Mouse (Mus musculus) forebrain, embryonic 13.5 days (tissue): Measurements from ENCODE around the gene Lsm3. TPM values are rescaled to one million over a fixed set of nuclear protein-coding genes. Genes with fewer than 3 reads are reported as not detected.

ENCODE experiments used
- ATAC-seq: fragments of 200-750 bp; cut with Nextera tagmentation; 2 replicates; pipeline ENCODE4 v1.8.0; 2017
- H3K27ac ChIP-seq: fragments of 300-500 bp; sonication (generic); 2 replicates; pipeline ENCODE4 v1.5.1; 2015; ENCODE audit warnings: inconsistent platforms, mild to moderate bottlenecking, moderate library complexity
- H3K27me3 ChIP-seq: fragments of 300-500 bp; sonication (generic); 2 replicates; pipeline ENCODE4 v1.6.1; 2015; ENCODE audit warnings: mild to moderate bottlenecking, inconsistent platforms
- H3K36me3 ChIP-seq: fragments of 300-500 bp; sonication (generic); 2 replicates; pipeline ENCODE4 v1.6.1; 2015; ENCODE audit warnings: mild to moderate bottlenecking, inconsistent platforms; ENCODE audit not compliant: poor library complexity, severe bottlenecking
- H3K4me1 ChIP-seq: fragments of 300-500 bp; sonication (generic); 2 replicates; pipeline ENCODE4 v1.6.1; 2015; ENCODE audit warnings: inconsistent platforms
- H3K4me2 ChIP-seq: fragments of 300-500 bp; sonication (generic); 2 replicates; pipeline ENCODE4 v1.6.1; 2015; ENCODE audit warnings: inconsistent platforms, mild to moderate bottlenecking, moderate library complexity
- H3K4me3 ChIP-seq: fragments of 300-500 bp; sonication (generic); 2 replicates; pipeline ENCODE4 v1.5.1; 2015; ENCODE audit warnings: mild to moderate bottlenecking, inconsistent platforms
- H3K9ac ChIP-seq: fragments of 300-500 bp; sonication (generic); 2 replicates; pipeline ENCODE4 v1.6.1; 2015; ENCODE audit warnings: mild to moderate bottlenecking, inconsistent platforms
- H3K9me3 ChIP-seq: fragments of 300-500 bp; sonication (generic); replicated peaks from 2 replicates; pipeline ENCODE4 v1.6.1; 2016; ENCODE audit warnings: inconsistent platforms
- WGBS: fragments of 180-500 bp; shearing (Covaris S2); methylation state at CpG from one replicate; pipeline ENCODE4 v1.1.7; 2015; 5-methylcytosine and 5-hydroxymethylcytosine counted together
- polyA plus RNA-seq: library from polyadenylated mRNA; unstranded; fragments of >200 nt; fragmentation: Nextera tagmentation; extraction: Ambion mirVana; gene quantifications from 2 replicates; pipeline ENCODE4 v1.2.1, GENCODE M21; 2015

The Lsm3 gene
- polyA plus RNA-seq, 1 experiment from 2014 or later: 275 TPM

DNA sequence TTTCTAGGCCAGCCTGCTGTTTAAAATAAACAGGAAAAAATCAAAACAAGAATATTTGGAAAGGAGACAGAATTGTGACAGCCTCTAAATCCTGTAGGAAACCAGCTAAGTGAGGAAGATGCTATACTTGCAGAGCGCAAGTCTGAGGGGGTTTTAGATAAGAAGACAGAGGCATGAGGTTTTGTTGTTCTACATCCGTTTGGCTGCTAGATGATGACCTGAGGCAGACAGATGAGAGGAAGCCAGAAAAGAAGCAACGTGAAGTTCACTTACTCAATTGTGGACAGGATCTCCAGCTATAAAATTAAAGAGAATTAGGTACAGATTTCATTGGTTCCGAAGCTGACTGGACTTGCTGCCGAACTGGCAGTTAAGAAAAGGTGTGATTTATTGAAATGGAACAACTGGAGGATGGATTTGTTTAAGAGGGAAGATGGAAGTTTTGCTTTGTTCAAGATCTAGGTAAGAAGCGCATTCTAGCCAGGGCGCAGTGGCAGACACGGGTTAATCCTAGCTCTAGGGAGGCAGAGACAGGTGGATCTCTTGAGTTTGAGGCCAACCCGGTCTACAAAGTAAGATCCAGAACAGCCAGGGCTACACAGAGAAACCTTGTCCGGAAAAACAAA lies 878 bp upstream of the Lsm3 start:
- no peak; the same call in 1 of the 2 replicates for ATAC-seq
- Histone ChIP-seq H3K27me3 (no peaks in the 10 kb centered on the region), H3K27ac (no peak overlapping the region), H3K4me3 (peak overlapping the region; percentile 84), H3K9ac (peak overlapping the region; percentile 78), H3K36me3 (peaks cover 24% of the 10 kb centered on the region), H3K9me3 (no peaks in the 10 kb centered on the region), H3K4me2 (peak overlapping the region; percentile 86), H3K4me1 (peaks cover 18% of the 10 kb centered on the region)
- WGBS: 40% methylated on average over 10 of the region's 10 CpGs

DNA sequence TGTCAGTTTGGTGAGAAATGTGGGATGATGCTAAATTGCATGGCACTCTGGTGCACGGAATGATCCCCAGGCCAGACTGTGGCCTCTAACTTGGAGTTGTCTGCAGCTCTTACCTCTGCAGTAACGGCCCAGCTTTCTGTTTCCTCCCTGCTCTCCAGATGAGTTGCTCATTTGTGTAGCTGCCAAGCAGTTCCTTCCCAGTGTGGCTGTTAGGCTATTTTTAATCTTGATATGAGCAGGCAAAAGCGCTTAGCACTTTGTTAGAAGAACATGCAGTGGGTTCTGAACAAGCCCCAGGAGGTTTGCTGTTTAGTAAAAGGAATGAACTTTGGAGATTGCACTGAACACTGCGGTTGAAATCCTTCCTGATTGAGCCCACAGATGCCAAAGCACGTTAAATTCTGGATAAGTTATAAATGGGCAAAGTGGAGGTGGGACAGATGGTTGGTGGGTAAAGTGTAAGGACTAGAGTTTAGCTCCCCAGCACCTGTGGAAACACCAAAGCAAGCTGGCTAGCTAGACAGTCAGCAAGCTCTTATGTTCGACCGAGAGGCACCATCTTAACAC lies 2.8 kb downstream of the Lsm3 start:
- peaks cover 57% of the 10 kb centered on the region for H3K36me3 ChIP-seq
- ATAC-seq: no peak
- H3K9ac ChIP-seq: no peak overlapping the region
- H3K4me2 ChIP-seq: no peak overlapping the region
- no peaks in the 10 kb centered on the region for H3K27me3 ChIP-seq
- H3K4me1 ChIP-seq: peaks cover 18% of the 10 kb centered on the region
- no peak overlapping the region for H3K4me3 ChIP-seq
- H3K27ac ChIP-seq: no peak overlapping the region
- 94% methylated on average over 7 of the region's 7 CpGs for WGBS
- no peaks in the 10 kb centered on the region for H3K9me3 ChIP-seq

DNA sequence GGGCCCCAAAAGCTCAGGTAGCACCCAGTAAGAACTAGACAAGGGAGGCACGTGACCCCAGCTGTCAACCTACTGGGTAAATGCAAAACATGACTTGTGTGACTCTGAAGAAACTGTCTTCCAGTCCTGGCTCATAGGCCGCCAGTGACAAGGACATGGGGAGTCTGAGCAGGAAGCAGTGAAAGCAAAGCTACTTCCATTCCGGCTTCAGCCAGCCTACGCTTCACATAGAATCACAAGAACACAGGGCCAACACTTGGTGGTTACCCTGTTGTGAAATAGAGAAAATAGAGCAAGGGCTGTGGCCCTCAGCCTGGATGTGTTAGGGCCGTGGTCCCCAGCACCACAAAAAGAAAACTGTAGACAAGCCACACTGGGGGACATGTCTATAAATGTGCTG lies 7.1 kb downstream of the Lsm3 start:
- Histone ChIP-seq H3K27me3 (no peaks in the 10 kb centered on the region), H3K27ac (no peak overlapping the region), H3K4me2 (no peak overlapping the region), H3K9me3 (no peaks in the 10 kb centered on the region), H3K9ac (no peak overlapping the region), H3K36me3 (peaks cover 79% of the 10 kb centered on the region), H3K4me3 (no peak overlapping the region), H3K4me1 (no peaks in the 10 kb centered on the region)
- no peak for ATAC-seq
- 95% methylated on average over 5 of the region's 5 CpGs for WGBS

DNA sequence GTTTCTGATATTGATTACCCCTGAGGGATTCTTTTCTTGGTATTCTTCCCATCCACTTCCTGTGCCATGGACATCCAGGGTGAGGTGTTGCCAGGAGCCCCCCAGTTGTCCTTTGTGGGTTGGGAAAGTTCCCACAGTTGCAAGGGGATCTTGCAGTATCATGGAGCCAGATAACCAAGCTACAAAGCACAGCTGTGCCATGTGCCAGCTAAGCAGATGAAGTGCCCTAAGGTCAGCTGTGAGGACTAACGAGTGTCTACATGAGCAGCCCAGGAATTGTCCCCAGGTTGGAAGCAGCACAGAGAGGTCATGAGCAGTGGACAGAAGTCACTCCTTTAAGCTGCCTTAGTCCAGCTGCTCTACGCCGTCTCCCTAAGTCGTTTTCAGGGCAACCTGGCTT lies 9.8 kb downstream of the Lsm3 start:
- H3K4me3 ChIP-seq: no peak overlapping the region
- H3K36me3 ChIP-seq: peaks cover 64% of the 10 kb centered on the region
- no peaks in the 10 kb centered on the region for H3K4me1 ChIP-seq
- ATAC-seq: no peak
- H3K4me2 ChIP-seq: no peak overlapping the region
- whole genome bisulfite sequencing: 81% methylated on average over 4 of the region's 4 CpGs
- H3K27me3 ChIP-seq: no peaks in the 10 kb centered on the region
- no peak overlapping the region for H3K27ac ChIP-seq
- no peak overlapping the region for H3K9ac ChIP-seq
- no peaks in the 10 kb centered on the region for H3K9me3 ChIP-seq

DNA sequence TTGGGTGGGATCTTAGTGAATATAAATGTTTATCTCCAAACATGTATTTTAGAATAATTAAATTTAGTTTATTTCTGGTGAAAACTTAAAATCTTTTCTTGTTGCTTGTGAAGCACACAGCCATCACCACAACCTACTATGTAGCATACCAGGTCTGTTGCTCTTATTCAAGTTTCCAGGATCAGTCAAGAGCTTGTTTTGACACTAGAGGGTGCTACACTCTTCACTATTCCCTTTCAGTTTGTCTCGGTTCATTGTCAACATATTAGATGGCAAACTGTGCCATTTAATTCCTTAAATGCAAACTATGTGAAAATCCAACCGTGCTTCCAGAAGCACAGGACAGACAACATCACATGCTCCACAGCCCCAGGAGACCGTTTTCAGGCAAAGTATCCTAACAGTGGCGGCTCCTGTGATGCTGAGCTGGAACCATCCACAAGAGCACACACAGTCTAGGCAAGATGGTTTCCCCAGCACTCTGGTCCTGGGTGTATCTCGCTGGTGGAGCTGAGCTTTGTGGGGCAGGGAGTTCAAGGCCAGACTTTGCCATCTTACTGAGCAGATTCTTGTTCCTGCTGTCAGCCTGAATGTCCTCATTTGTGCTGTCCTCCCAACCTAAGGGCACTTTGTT lies 11.6 kb downstream of the Lsm3 start:
- Histone ChIP-seq H3K27me3 (no peaks in the 10 kb centered on the region), H3K4me3 (no peak overlapping the region), H3K9me3 (no peaks in the 10 kb centered on the region), H3K27ac (no peak overlapping the region), H3K9ac (no peak overlapping the region), H3K4me2 (no peak overlapping the region), H3K36me3 (peaks cover 46% of the 10 kb centered on the region), H3K4me1 (no peaks in the 10 kb centered on the region)
- WGBS: 49% methylated on average over 5 of the region's 5 CpGs
- 0 out of 2 replicates have a peak, but pooled peaks have one; percentile 57 for ATAC-seq

DNA sequence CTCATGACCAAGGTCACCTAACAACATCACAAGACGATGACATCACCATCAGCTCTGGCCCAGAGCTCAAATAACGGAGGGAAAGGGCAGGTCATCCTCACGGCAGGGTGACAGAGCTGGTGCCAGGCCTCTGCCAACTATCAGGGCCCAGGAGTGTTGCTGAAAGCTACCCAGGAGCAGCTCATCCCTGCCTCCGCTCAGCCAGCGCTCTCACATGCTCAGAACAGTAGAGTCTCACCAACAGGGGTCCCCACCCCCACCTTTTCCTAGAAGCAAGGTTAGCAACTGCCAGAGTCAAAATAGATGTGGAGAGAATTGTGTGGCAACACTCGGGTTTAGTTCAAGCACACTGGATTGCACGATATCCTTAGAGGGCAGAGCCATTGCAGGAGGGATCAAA lies 12.5 kb downstream of the Lsm3 start:
- Histone ChIP-seq H3K27me3 (no peaks in the 10 kb centered on the region), H3K4me1 (no peaks in the 10 kb centered on the region), H3K36me3 (peaks cover 36% of the 10 kb centered on the region), H3K4me3 (no peak overlapping the region), H3K9me3 (no peaks in the 10 kb centered on the region), H3K4me2 (no peak overlapping the region), H3K9ac (peak overlapping the region; percentile 26; the same call in 1 of the 2 replicates), H3K27ac (no peak overlapping the region)
- ATAC-seq: no peak
- 89% methylated on average over 7 of the region's 7 CpGs for WGBS

DNA sequence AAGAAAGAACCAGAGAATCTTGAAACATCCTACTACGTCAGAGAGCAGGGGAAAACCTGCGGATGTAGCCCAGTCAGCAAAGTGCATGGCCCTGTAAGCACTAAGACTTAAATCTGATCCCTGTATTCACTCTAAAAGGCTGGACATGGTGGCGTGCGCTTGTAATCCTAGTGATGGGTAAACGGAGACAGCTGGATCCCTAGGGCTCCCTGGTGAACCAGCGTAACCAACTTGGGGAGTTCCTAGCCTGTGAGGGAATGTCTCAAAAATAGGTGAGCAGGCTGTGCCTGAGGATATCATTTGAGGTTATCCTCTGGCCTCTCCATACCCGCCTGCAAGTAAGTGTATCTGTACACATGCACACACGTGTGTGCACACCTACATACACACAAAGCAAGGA lies 14.9 kb downstream of the Lsm3 start:
- no peaks in the 10 kb centered on the region for H3K9me3 ChIP-seq
- WGBS: 92% methylated on average over 8 of the region's 8 CpGs
- H3K27me3 ChIP-seq: no peaks in the 10 kb centered on the region
- H3K36me3 ChIP-seq: peaks cover 15% of the 10 kb centered on the region
- no peak overlapping the region for H3K4me3 ChIP-seq
- H3K4me2 ChIP-seq: no peak overlapping the region
- no peak overlapping the region for H3K27ac ChIP-seq
- H3K4me1 ChIP-seq: no peaks in the 10 kb centered on the region
- ATAC-seq: no peak
- no peak overlapping the region for H3K9ac ChIP-seq

DNA sequence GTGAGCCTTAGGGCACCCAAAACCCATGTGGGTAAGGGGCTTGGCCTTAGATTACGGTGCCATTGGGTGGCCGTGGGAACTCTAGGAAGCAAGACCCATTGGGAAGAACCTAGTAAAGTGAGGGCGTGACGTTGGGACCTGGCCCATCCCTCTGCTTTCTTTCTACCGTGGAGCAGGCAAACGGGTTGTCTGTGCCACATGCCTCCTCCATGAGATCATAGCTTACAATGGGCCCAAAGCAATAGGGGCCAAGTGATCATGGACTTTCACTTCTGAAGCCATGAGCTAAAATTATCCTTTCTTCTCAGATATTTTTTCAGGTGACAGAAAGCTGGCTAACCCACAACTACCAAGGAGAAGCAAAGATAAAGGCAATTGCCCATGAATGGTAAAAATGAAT lies 15.5 kb downstream of the Lsm3 start:
- Histone ChIP-seq H3K4me2 (no peak overlapping the region), H3K4me3 (no peak overlapping the region), H3K27me3 (no peaks in the 10 kb centered on the region), H3K9ac (no peak overlapping the region), H3K27ac (no peak overlapping the region), H3K4me1 (no peaks in the 10 kb centered on the region), H3K9me3 (no peaks in the 10 kb centered on the region), H3K36me3 (peaks cover 12% of the 10 kb centered on the region; the same call in 1 of the 2 replicates)
- WGBS: 78% methylated on average over 6 of the region's 6 CpGs
- no peak for ATAC-seq

DNA sequence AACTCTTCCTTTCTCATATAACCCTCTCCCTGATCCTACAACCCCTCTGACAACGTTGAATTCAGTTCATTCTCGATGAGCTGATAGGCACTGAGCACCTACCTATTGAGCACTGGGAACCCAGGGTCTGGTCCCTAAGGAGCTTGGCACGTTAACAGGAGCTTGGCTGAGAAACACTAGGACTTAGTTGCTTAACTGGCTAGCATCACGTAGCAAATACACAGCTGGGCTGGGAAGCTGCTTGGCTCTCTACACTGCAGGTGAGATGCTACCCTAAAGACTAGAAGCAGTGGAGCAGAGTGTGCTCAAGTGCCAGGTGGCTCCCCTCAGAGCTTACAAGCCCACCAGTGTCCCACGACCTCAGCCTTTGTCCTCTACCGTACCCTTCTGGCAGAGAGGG lies 16.9 kb downstream of the Lsm3 start:
- Histone ChIP-seq H3K9ac (no peak overlapping the region), H3K4me1 (no peaks in the 10 kb centered on the region), H3K4me3 (no peak overlapping the region), H3K27ac (no peak overlapping the region), H3K9me3 (no peaks in the 10 kb centered on the region), H3K4me2 (no peak overlapping the region), H3K27me3 (no peaks in the 10 kb centered on the region), H3K36me3 (peaks cover 12% of the 10 kb centered on the region; the same call in 1 of the 2 replicates)
- ATAC-seq: no peak
- 82% methylated on average over 6 of the region's 6 CpGs for WGBS

DNA sequence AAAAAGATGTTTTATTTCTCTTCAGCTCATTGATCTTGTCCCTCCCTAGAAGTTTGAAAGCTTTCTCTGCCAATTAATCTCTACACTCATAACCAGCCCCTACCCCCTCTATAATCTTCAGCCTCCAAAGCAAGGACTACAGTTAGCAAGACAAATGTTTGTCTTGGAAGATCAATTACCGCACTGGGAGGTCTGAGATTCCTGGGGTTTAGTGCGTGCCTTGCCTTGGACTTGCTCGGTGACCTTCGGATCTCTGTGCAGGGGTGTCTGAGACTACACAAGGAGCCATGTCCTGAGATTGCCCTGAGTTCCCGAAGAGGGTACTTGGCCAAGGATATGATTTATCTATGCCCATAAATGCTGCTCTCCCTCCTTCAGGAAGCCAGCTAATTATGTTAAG lies 17.6 kb downstream of the Lsm3 start:
- no peak overlapping the region for H3K27ac ChIP-seq
- H3K4me1 ChIP-seq: no peaks in the 10 kb centered on the region
- WGBS: 63% methylated on average over 5 of the region's 5 CpGs
- no peaks in the 10 kb centered on the region for H3K9me3 ChIP-seq
- no peak overlapping the region for H3K4me3 ChIP-seq
- no peak for ATAC-seq
- no peak overlapping the region for H3K4me2 ChIP-seq
- no peaks in the 10 kb centered on the region for H3K27me3 ChIP-seq
- no peak overlapping the region for H3K9ac ChIP-seq
- H3K36me3 ChIP-seq: peaks cover 10% of the 10 kb centered on the region; the same call in 1 of the 2 replicates

DNA sequence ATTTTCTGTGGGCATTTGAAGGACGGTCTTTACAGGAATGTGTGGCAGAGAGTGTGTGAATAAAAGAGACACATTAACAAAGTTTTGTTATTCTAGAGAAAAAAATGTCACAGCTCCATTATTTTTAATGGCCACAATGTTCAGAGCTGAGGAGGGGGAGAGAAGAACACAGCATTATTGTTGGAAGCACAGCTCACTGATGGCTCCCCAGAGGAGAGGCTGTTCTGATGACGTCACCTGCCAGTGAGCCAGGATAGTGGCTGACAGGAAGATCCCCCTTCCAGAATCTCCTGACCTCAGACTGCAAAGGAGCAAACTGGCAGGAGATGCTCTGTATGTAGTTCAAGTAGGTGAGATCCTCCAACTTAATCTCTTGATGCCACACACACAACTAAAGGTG lies 18.0 kb downstream of the Lsm3 start:
- no peak for ATAC-seq
- H3K4me3 ChIP-seq: no peak overlapping the region
- WGBS: 43% methylated on average over 2 of the region's 2 CpGs
- H3K27me3 ChIP-seq: no peaks in the 10 kb centered on the region
- peaks cover 5% of the 10 kb centered on the region; the same call in 1 of the 2 replicates for H3K36me3 ChIP-seq
- H3K4me1 ChIP-seq: no peaks in the 10 kb centered on the region
- H3K9me3 ChIP-seq: no peaks in the 10 kb centered on the region
- no peak overlapping the region for H3K4me2 ChIP-seq
- H3K27ac ChIP-seq: no peak overlapping the region
- no peak overlapping the region for H3K9ac ChIP-seq

DNA sequence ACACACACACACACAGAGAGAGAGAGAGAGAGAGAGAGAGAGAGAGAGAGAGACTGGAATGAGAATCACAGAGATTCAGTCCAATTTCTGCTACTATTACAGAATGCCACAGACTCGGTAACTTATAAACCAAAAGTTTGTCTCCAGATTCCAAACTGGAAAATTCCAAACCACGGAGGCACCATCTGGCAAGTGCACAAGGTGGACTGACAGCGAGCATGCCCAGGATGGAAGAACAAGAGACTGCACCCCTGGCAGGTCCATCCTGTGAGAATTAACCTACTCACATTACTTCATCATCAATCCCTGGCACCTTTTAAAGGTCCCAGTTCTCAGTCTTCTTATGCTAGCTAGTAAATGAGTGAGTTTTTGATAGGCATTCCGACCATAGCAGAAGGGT lies 18.5 kb downstream of the Lsm3 start:
- no peaks in the 10 kb centered on the region for H3K4me1 ChIP-seq
- H3K27me3 ChIP-seq: no peaks in the 10 kb centered on the region
- no peak overlapping the region for H3K4me2 ChIP-seq
- peaks cover under 1% of the 10 kb centered on the region; the same call in 1 of the 2 replicates for H3K36me3 ChIP-seq
- H3K27ac ChIP-seq: no peak overlapping the region
- H3K9ac ChIP-seq: no peak overlapping the region
- H3K4me3 ChIP-seq: no peak overlapping the region
- ATAC-seq: no peak
- H3K9me3 ChIP-seq: no peaks in the 10 kb centered on the region
- 84% methylated on average over 4 of the region's 4 CpGs for WGBS
